In genomic region chr13:111778606-111779005, GRCm38 (mm10) we compare ENCODE assay signal across 16 mouse cellular contexts. TPM values are rescaled to one million over a fixed set of nuclear protein-coding genes. Genes with fewer than 3 reads are reported as not detected.
DNase-seq lines count a peak whose midpoint lies in the region; ATAC-seq and TF ChIP-seq lines count a peak whose summit lies in the region.
"Had no signal": no experiment of that assay in that cellular context is flagged by ENCODE, and none has a peak within 500 bp of the region (broad histone marks: within the 10 kb centered on the region; RNA-seq: fewer than 3 reads in every experiment).

No protein-coding gene starts in this region.

- DNase-seq in heart, adult 2 months: no peak
- no peak for DNase-seq in heart, adult 18-20 months
- DNase-seq in spleen, adult 2 months (ENCODE audit: low read depth in 1 of 2, low spot score in 2 of 2): peak in 1 of 2 experiments; percentile 32
- DNase-seq in spleen, postnatal 4 days (ENCODE audit: low spot score in 2 of 2): no peak
- no peak for DNase-seq in left cerebral cortex, adult 8-10 months (ENCODE audit: low spot score in 2 of 2)
- no peak for DNase-seq in urinary bladder, postnatal 4 days (ENCODE audit: low spot score in 2 of 2)
- DNase-seq: cerebellum, adult 8-10 months; kidney, postnatal 25 days; layer of hippocampus, postnatal 36 days; lung, postnatal 14 days; right cerebral cortex, postnatal 25 days had no signal

- H3K36me3 ChIP-seq in heart, adult 2 months (ENCODE audit: control insufficient read depth, insufficient read depth, low read length): no peaks in the 10 kb centered on the region; the same call in 1 of the 2 replicates
- peaks cover 11% of the 10 kb centered on the region for H3K36me3 ChIP-seq in spleen, adult 2 months (ENCODE audit: control insufficient read depth, insufficient read depth, low read length)
- H3K36me3 ChIP-seq in liver, embryonic 15.5 days (replicated peaks): peaks cover 54% of the 10 kb centered on the region

- intact Hi-C loops in heart, adult 2 months (cut with DNase I): loop anchor here (10.0 kb wide), 1 partner anchor 726 kb away; no protein-coding TSS in a partner anchor

- TF ChIP-seq POLR2A in heart, adult 2 months (IDR thresholded peaks at IDR 0.05; ENCODE audit: insufficient read depth, low read depth, low read length): no peak
- TF ChIP-seq POLR2A in spleen, adult 2 months (IDR thresholded peaks at IDR 0.05; ENCODE audit: low read depth, low read length): no peak

- peaks cover 16% of the 10 kb centered on the region for H3K4me1 ChIP-seq in heart, adult 2 months (ENCODE audit: control insufficient read depth, insufficient read depth, low read length)
- H3K4me1 ChIP-seq in spleen, adult 2 months (ENCODE audit: control insufficient read depth, insufficient read depth, insufficient read length): peaks cover 17% of the 10 kb centered on the region; the same call in 1 of the 2 replicates
- H3K4me1 ChIP-seq in liver, embryonic 15.5 days (replicated peaks): peaks cover 40% of the 10 kb centered on the region

- H3K27ac ChIP-seq in heart, adult 2 months: no peak overlapping the region
- peak overlapping the region; percentile 19; the same call in 1 of the 2 replicates for H3K27ac ChIP-seq in spleen, adult 2 months (ENCODE audit: insufficient read depth, low read length)
- H3K27ac ChIP-seq in liver, embryonic 15.5 days (replicated peaks): no peak overlapping the region; the same call in 1 of the 2 replicates
- H3K27ac ChIP-seq: intestine, embryonic 15.5 days had no signal

- H3K9me3 ChIP-seq in liver, embryonic 15.5 days (replicated peaks): no peaks in the 10 kb centered on the region
- H3K9me3 ChIP-seq: G1E; heart, embryonic 10.5 days; intestine, embryonic 15.5 days had no signal

- H3K27me3 ChIP-seq in heart, adult 2 months (ENCODE audit: control insufficient read depth, insufficient read depth, low read length): no peaks in the 10 kb centered on the region
- H3K27me3 ChIP-seq in spleen, adult 2 months (ENCODE audit: control insufficient read depth, insufficient read depth, low read length): no peaks in the 10 kb centered on the region
- no peaks in the 10 kb centered on the region for H3K27me3 ChIP-seq in liver, embryonic 15.5 days
- H3K27me3 ChIP-seq: intestine, embryonic 15.5 days had no signal

- H3K9ac ChIP-seq in heart, adult 2 months (ENCODE audit: low read depth, low read length): 0 out of 2 replicates have a peak overlapping the region, but pooled peaks have one; percentile 6
- no peak overlapping the region for H3K9ac ChIP-seq in liver, embryonic 15.5 days
- H3K9ac ChIP-seq: intestine, embryonic 15.5 days had no signal

- H3K4me2 ChIP-seq in liver, embryonic 15.5 days: peak overlapping the region; percentile 27; the same call in 1 of the 2 replicates
- H3K4me2 ChIP-seq: intestine, embryonic 15.5 days had no signal

- no peak for TF ChIP-seq EP300 in heart, adult 2 months (IDR thresholded peaks at IDR 0.05; ENCODE audit: insufficient read depth, low read depth, low read length)

- H3K79me2 ChIP-seq in heart, adult 2 months (replicated peaks; ENCODE audit: control insufficient read depth, insufficient read depth, low read length): peaks cover 5% of the 10 kb centered on the region; the same call in 1 of the 2 replicates

- no peak overlapping the region for H3K4me3 ChIP-seq in heart, adult 2 months
- no peak overlapping the region for H3K4me3 ChIP-seq in spleen, adult 2 months (ENCODE audit: extremely low read depth, insufficient read depth, insufficient read length)
- H3K4me3 ChIP-seq in liver, embryonic 15.5 days (replicated peaks): no peak overlapping the region
- H3K4me3 ChIP-seq: heart, embryonic 10.5 days; intestine, embryonic 15.5 days had no signal

- ATAC-seq in liver, embryonic 15.5 days (ENCODE audit: insufficient read depth): no peak
- no peak for ATAC-seq in megakaryocyte-erythroid progenitor cell, adult 5-6 weeks (replicated peaks; ENCODE audit: low FRiP score, low TSS enrichment, poor library complexity, severe bottlenecking)

- no peak for TF ChIP-seq CTCF in heart, adult 2 months (IDR thresholded peaks at IDR 0.05)
- TF ChIP-seq CTCF in spleen, adult 2 months (IDR thresholded peaks at IDR 0.05; ENCODE audit: extremely low read depth, insufficient read depth, insufficient read length, insufficient replicate concordance): no peak

- WGBS in heart, adult 2 months: 22% methylated on average over 6 of the region's 6 CpGs
- 5% methylated on average over 6 of the region's 6 CpGs for WGBS in spleen, adult 2 months
- 20% methylated on average over 6 of the region's 6 CpGs for WGBS in liver, embryonic 15.5 days (ENCODE audit: insufficient replicate concordance)

RNA-seq across cellular contexts. Expression of gene Map3k1, which starts 30.2 kb away (rescaled TPM):
- total RNA-seq in heart, adult 2 months (2021): 10 to 100 TPM; 15.2 to 24.6 TPM
- 10.7 and 14.0 TPM in 2 replicates for polyA plus RNA-seq in heart, adult 2 months (2012; rRNA removed)
- total RNA-seq in heart, adult 18-20 months (2021): 10 to 100 TPM; 17.0 to 19.6 TPM
- polyA plus RNA-seq in spleen, adult 2 months (2012; rRNA removed): 45.1 and 49.9 TPM in 2 replicates
- polyA plus RNA-seq in liver, embryonic 15.5 days (2015; fragmentation: Nextera tagmentation; extraction: Ambion mirVana): 11.8 and 12.3 TPM in 2 replicates
- 10 to 100 TPM in 3 of 4 experiments, 1 to 10 TPM in 1; 8.5 to 13.2 (median 12.0) TPM for total RNA-seq in left cerebral cortex, adult 8-10 months (2022)
- total RNA-seq in megakaryocyte-erythroid progenitor cell, adult 5-6 weeks (2014; fragmentation: Nextera tagmentation): 12.2 and 13.6 TPM in 2 replicates
- total RNA-seq in megakaryocyte-erythroid progenitor cell, adult 5-6 weeks (2017): 10.7 and 36.0 TPM in 2 replicates
